Mouse (Mus musculus) T-helper 17 cell (primary cell): Measurements from ENCODE around the gene Cldn5.

Source experiments
- in situ Hi-C, 2 experiments: fragments of 300-600 bp; cut with MboI, MseI; formaldehyde crosslinking; loops; 1 replicate in 1 of 2; 2 replicates in 1 of 2; pipeline ENCODE4 v1.15.1; 2025; ENCODE audit warnings: high pct_unique_total_duplicates in 2 of 2

The Cldn5 gene

GRCm38 (mm10) chr16:18776556-18777100 lies at the start of gene Cldn5:
TSS of gene Cldn5 (plus strand) at chr16:18776847.
- in situ Hi-C loops = loop anchor here in 1 of 2 experiments (10.0 kb wide), 1 partner anchor 312 kb away; no protein-coding TSS in a partner anchor

GRCm38 (mm10) chr16:18727536-18728499 lies 48.8 kb upstream of the Cldn5 start:
- in situ Hi-C loops = no loop called here

- in situ Hi-C loops = no loop called here
Observed at GRCm38 (mm10) chr16:18729185-18729584, 47.5 kb upstream of the Cldn5 start.

GRCm38 (mm10) chr16:18730640-18731039 lies 46.0 kb upstream of the Cldn5 start:
- in situ Hi-C loops = no loop called here

DNA sequence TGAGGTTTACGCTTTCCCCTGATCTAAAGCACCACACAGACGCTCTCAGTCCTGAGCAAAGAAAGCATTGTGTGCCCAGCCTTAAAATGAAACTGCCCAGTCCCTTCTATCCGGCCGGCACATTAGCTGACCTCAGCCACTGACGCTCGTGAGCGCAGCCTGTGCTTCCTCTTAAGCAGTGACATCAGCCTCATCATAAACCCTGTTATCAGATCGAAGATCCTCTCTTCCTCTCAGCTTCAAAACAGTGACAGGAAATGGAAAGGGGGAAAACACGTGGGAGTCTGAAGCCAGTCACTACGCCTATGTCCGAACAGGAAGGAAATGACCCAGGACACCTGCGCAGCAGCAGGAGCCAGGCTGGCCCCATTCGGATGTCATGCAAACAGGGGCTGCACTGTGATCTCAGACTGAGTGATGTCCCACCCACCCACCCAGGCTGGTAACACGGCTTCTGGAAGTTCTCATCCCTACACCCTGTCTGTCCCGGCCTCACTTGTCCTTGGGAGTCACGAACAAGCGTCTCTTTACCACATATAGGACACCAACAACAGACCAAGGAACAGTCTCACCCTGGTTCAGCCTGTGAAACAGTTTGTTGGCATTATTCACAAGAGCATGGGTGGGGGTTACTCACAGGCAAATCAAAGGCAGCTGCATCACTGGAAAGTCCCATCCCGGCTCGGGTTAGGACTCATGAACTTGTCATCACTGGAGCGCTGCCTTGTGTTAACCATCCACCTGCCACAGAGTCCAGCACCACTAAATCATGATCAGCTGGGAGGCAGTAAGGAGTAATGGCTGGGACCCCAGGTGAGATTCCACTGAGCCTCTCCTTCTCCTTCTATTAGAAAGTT lies 43.3 kb upstream of the Cldn5 start:
- in situ Hi-C loops = no loop called here

- in situ Hi-C loops = no loop called here
Observed at GRCm38 (mm10) chr16:18738303-18738702, 38.3 kb upstream of the Cldn5 start.

- in situ Hi-C loops = no loop called here
Observed at GRCm38 (mm10) chr16:18746268-18747122, 30.2 kb upstream of the Cldn5 start.

- in situ Hi-C loops = loop anchor here in 1 of 2 experiments (25.0 kb wide), 1 partner anchor 561 kb away; the partner anchor contains the start of gene Olfr164
Observed at GRCm38 (mm10) chr16:18751101-18751500, 25.5 kb upstream of the Cldn5 start.

DNA sequence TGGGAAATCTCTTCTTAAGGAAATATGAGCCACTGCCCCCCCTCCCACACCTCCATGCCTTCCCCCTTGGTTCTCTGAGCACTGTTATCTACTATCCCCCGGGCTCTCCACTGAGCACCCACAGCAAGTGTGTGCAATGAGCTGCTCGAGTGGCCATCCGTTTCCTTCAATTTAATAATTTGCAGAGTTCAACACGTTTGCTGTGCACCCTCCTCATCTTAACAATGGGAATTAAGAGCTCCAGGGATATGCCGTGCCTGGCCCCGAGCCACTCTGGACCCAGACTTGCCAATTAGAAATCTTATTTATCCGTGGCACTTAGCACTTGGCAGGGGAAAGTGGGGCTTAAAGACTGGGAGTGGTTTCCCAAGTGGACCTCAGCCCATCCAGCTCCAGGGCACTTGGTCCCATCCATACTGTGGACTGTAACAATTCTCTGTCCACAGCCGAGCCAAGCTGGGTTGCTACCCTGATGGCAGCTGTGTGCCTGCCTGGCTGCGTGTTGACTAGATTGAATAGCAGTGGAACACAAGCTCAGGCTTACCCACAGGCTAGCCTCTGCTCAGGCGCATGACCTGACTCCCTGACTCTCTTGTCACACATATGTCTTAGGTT lies 24.7 kb upstream of the Cldn5 start:
- in situ Hi-C loops = loop anchor here in 1 of 2 experiments (25.0 kb wide), 1 partner anchor 560 kb away; the partner anchor contains the start of gene Olfr164

- in situ Hi-C loops = loop anchor here in 1 of 2 experiments (25.0 kb wide), 1 partner anchor 551 kb away; the partner anchor contains the start of gene Olfr164
Observed at GRCm38 (mm10) chr16:18761734-18762133, 14.9 kb upstream of the Cldn5 start.

DNA sequence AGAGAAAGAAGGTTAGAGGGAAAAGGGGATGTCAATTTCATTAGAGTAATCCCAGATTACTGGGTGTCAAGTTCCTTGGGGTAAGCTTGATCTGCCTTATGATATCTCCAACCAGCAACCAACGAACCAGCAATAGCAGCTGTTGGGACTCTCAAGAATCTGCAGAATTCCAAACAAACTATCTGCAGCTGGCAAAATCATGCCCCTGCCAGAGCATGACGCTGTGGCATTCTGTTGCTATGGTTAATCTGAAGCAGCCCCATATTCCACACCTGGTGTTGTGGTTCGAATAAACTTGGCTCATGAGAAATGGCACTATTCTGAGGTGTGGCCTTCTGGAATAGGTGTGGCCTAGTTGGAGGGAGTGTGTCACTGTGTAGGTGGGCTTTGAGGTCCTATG lies 13.7 kb upstream of the Cldn5 start:
- in situ Hi-C loops = loop anchor here in 1 of 2 experiments (25.0 kb wide), 1 partner anchor 549 kb away; the partner anchor contains the start of gene Olfr164

DNA sequence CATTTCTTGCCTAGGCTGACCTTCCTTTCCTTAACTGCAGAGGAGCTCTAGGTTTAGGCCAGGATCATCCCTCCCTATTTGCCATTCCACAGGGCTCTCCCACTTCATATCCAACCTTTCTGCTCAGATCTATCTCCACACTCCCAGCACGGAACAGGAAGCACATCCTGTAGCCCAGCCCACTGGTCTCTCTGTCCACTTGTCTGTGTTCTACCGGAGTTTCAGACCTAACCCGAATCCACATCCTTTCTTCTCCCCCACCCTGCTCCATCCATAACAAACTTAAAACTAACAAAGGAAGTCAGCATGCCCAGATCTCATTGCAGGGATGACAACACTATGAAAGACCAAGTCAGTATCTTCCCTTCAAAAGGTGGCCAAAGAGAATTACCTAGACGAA lies 10.3 kb upstream of the Cldn5 start:
- in situ Hi-C loops = loop anchor here in 1 of 2 experiments (5.0 to 25.0 kb wide), 2 partner anchors 49 to 546 kb away; partner anchors contain the start of gene Olfr164

GRCm38 (mm10) chr16:18769501-18769900 lies 7.1 kb upstream of the Cldn5 start:
- in situ Hi-C loops = loop anchor here in 1 of 2 experiments (5.0 to 25.0 kb wide), 2 partner anchors 52 to 543 kb away; partner anchors contain the start of gene Olfr164

DNA sequence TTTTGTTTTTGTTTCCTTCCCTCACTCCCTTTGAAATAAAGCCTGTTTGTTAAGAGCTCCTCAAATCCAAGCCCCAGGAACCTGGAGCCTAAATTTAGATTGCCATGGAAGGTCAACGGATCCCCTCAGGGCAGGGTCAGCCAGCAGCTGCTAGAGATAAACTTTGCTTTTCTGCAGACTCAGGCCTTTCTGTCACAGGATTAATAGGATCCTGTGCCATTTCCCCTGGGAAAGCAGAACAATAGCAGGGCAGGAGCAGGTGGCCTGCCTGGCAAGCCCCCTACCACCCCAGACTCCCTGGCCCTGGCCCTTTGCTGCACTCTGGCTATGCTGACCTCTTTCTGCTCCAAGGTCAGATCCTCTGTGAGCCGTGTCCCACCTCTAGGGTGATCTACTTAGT lies 2.7 kb upstream of the Cldn5 start:
- in situ Hi-C loops = loop anchor here in 1 of 2 experiments (10.0 to 25.0 kb wide), 2 partner anchors 309 to 538 kb away; partner anchors contain the start of gene Olfr164

DNA sequence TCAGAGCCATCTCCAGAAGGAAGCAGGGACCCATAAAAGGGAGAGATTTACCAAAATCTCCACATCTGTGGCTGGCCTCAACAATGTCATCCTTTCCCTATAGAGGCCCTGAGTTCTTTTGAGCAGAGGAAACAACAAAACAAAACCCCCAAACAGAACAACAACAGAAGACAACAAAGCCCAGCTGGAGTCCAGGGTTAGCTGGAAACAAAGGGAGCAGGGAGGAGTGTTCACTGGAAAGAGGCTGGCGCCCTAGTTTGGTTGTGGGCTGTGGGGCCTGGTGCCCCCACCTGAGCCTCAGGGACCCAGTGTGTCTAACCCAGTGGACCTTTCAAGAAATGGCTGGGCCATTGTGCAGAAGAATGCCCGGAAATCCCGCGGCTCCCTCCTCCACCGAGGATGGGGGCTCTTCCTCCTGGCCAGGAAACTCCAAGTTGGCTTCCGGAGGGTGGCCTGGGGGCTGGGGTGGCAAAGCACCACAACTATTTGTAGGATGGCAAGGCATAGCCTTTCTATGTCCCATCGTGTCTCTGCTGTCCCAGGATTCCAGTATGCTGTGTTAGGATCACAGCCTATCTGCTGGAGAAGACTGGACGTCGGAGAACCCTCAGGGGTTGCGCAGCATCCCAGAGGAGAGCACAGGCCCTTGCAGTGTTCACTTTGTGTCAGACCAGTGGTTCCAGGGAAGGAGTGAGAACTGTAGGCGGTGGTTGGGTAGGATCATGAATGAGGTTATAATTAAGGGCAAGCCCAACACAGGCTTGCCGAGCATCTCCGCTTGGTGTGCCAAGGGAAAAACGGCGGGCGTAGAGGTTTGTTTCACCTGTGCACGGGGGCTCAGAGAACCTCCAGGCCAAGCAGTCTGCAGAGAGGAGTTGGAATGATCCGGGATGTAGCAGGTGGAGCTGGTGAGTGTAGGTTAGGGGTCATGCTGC lies 759 bp upstream of the Cldn5 start:
- in situ Hi-C loops = loop anchor here in 1 of 2 experiments (10.0 kb wide), 1 partner anchor 311 kb away; no protein-coding TSS in a partner anchor

- in situ Hi-C loops = loop anchor here in 1 of 2 experiments (10.0 kb wide), 1 partner anchor 313 kb away; no protein-coding TSS in a partner anchor
Observed at GRCm38 (mm10) chr16:18777101-18778080, 744 bp downstream of the Cldn5 start.

- in situ Hi-C loops = loop anchor here in 1 of 2 experiments (10.0 kb wide), 1 partner anchor 314 kb away; no protein-coding TSS in a partner anchor
Observed at GRCm38 (mm10) chr16:18778461-18778860, 1.8 kb downstream of the Cldn5 start.
